Mouse (Mus musculus) midbrain, postnatal 0 days (tissue): ENCODE results near the gene Ergic2. TPM values are rescaled to one million over a fixed set of nuclear protein-coding genes. Genes with fewer than 3 reads are reported as not detected.
A peak's percentile ranks its signal among the peaks of the same experiment; 100 is the strongest.

Source experiments
- ATAC-seq: fragments of 200-750 bp; cut with Nextera tagmentation; 2 replicates; pipeline ENCODE4 v1.8.0; 2017; ENCODE audit warnings: moderate number of reproducible peaks, mild to moderate bottlenecking, moderate TSS enrichment, moderate library complexity; ENCODE audit not compliant: low FRiP score
- DNase-seq: peaks from one replicate; pipeline ENCODE4 v3.0.0-alpha.2; 2015; ENCODE audit warnings: low spot score
- H3K27ac ChIP-seq: fragments of 300-500 bp; sonication (generic); 2 replicates; pipeline ENCODE4 v1.5.1; 2014; ENCODE audit warnings: low read depth, mild to moderate bottlenecking, low read length, mixed read lengths
- H3K27me3 ChIP-seq: fragments of 300-500 bp; sonication (generic); 2 replicates; pipeline ENCODE4 v1.6.1; 2014; ENCODE audit warnings: low read length, control low read depth, mixed read lengths; ENCODE audit not compliant: insufficient read depth
- H3K36me3 ChIP-seq: fragments of 300-500 bp; sonication (generic); 2 replicates; pipeline ENCODE4 v1.6.1; 2014; ENCODE audit warnings: low read length, control low read depth, mixed read lengths; ENCODE audit not compliant: insufficient read depth
- H3K4me1 ChIP-seq: fragments of 300-500 bp; sonication (generic); 2 replicates; pipeline ENCODE4 v1.6.1; 2014; ENCODE audit warnings: mild to moderate bottlenecking, control low read depth, antibody characterized with exemption, low read length, mixed read lengths; ENCODE audit not compliant: insufficient read depth
- H3K4me2 ChIP-seq: fragments of 300-500 bp; sonication (generic); 2 replicates; pipeline ENCODE4 v1.6.1; 2014; ENCODE audit warnings: low read depth, mild to moderate bottlenecking, low read length, mixed read lengths; ENCODE audit not compliant: poor library complexity, severe bottlenecking
- H3K4me3 ChIP-seq: fragments of 300-500 bp; sonication (generic); 2 replicates; pipeline ENCODE4 v1.5.1; 2014; ENCODE audit warnings: low read depth, mild to moderate bottlenecking, low read length, moderate library complexity
- H3K9ac ChIP-seq: fragments of 300-500 bp; sonication (generic); replicated peaks from 2 replicates; pipeline ENCODE4 v1.6.1; 2014; ENCODE audit warnings: mild to moderate bottlenecking, low read length, moderate library complexity, mixed read lengths; ENCODE audit not compliant: poor library complexity, severe bottlenecking
- H3K9me3 ChIP-seq: fragments of 300-500 bp; sonication (generic); 2 replicates; pipeline ENCODE4 v1.6.1; 2016; ENCODE audit warnings: low read length, control low read depth
- CTCF ChIP-seq: IDR thresholded peaks from 2 replicates; pipeline ENCODE4 v1.5.1; 2016; ENCODE audit warnings: antibody characterized with exemption, mild to moderate bottlenecking
- WGBS: fragments of 180-500 bp; shearing (Covaris S2); extraction: QIAGEN DNeasy Blood & Tissue Kit; methylation state at CpG from one replicate; pipeline ENCODE4 v1.1.7; 2014; 5-methylcytosine and 5-hydroxymethylcytosine counted together
- polyA plus RNA-seq: library from polyadenylated mRNA; unstranded; fragments of >200 nt; fragmentation: Nextera tagmentation; extraction: Ambion mirVana; gene quantifications from 2 replicates; pipeline ENCODE4 v1.2.1, GENCODE M21; 2015
- total RNA-seq: library from RNA; depleted of rRNA; stranded (reverse); fragments of >200 nt; gene quantifications from 2 replicates; pipeline ENCODE4 v1.2.3, GENCODE M21; 2014; rRNA removed

The Ergic2 gene
- total and polyA plus RNA-seq, 2 experiments from 2014 or later: 67.4 to 176 TPM

GRCm38 (mm10) chr6:148142421-148142820 lies 69.8 kb downstream of the Ergic2 start:
- no peaks in the 10 kb centered on the region for H3K36me3 ChIP-seq
- no peaks in the 10 kb centered on the region for H3K27me3 ChIP-seq
- H3K9me3 ChIP-seq: no peaks in the 10 kb centered on the region
- DNase-seq (no peak), ATAC-seq (no peak)
- 96% methylated on average over 1 of the region's 1 CpGs for WGBS
- H3K9ac ChIP-seq: no peak overlapping the region
- H3K4me3 ChIP-seq: no peak overlapping the region
- H3K4me1 ChIP-seq: no peaks in the 10 kb centered on the region
- TF ChIP-seq CTCF: no peak
- no peak overlapping the region for H3K27ac ChIP-seq
- H3K4me2 ChIP-seq: no peak overlapping the region

GRCm38 (mm10) chr6:148141874-148142273 lies 70.3 kb downstream of the Ergic2 start:
- Histone ChIP-seq H3K9ac (no peak overlapping the region), H3K4me3 (no peak overlapping the region), H3K4me1 (no peaks in the 10 kb centered on the region), H3K27ac (no peak overlapping the region), H3K27me3 (no peaks in the 10 kb centered on the region), H3K36me3 (no peaks in the 10 kb centered on the region), H3K9me3 (no peaks in the 10 kb centered on the region), H3K4me2 (no peak overlapping the region)
- no peak for ATAC-seq
- no peak for DNase-seq
- peak; percentile 24 for TF ChIP-seq CTCF
- WGBS: 86% methylated on average over 5 of the region's 5 CpGs

GRCm38 (mm10) chr6:148139288-148139995 lies 72.7 kb downstream of the Ergic2 start:
- no peak for TF ChIP-seq CTCF
- ATAC-seq: no peak

GRCm38 (mm10) chr6:148135769-148136382 lies 76.3 kb downstream of the Ergic2 start:
- WGBS: 29% methylated on average over 9 of the region's 9 CpGs

More at GRCm38 (mm10) chr6:148139288-148139995, 72.7 kb downstream of the Ergic2 start:
- H3K9ac ChIP-seq: no peak overlapping the region
- 91% methylated on average over 6 of the region's 6 CpGs for WGBS
- no peak overlapping the region for H3K4me2 ChIP-seq
- H3K4me1 ChIP-seq: no peaks in the 10 kb centered on the region
- H3K4me3 ChIP-seq: no peak overlapping the region
- no peaks in the 10 kb centered on the region for H3K36me3 ChIP-seq
- H3K27ac ChIP-seq: no peak overlapping the region
- no peaks in the 10 kb centered on the region for H3K27me3 ChIP-seq
- no peaks in the 10 kb centered on the region for H3K9me3 ChIP-seq
- DNase-seq: no peak

GRCm38 (mm10) chr6:148133536-148133935 lies 78.6 kb downstream of the Ergic2 start:
- ATAC-seq (no peak), DNase-seq (no peak)
- no peak overlapping the region for H3K4me2 ChIP-seq

More at GRCm38 (mm10) chr6:148135769-148136382, 76.3 kb downstream of the Ergic2 start:
- H3K9ac ChIP-seq: no peak overlapping the region
- H3K9me3 ChIP-seq: no peaks in the 10 kb centered on the region
- no peak overlapping the region for H3K27ac ChIP-seq
- ATAC-seq (peak; percentile 85), DNase-seq (peak; percentile 87)
- H3K4me3 ChIP-seq: no peak overlapping the region
- no peaks in the 10 kb centered on the region for H3K27me3 ChIP-seq
- no peak overlapping the region for H3K4me2 ChIP-seq
- H3K4me1 ChIP-seq: no peaks in the 10 kb centered on the region
- TF ChIP-seq CTCF: peak; percentile 95
- no peaks in the 10 kb centered on the region for H3K36me3 ChIP-seq

GRCm38 (mm10) chr6:148132314-148132713 lies 79.9 kb downstream of the Ergic2 start:
- H3K4me3 ChIP-seq: no peak overlapping the region
- WGBS: 21% methylated on average over 10 of the region's 10 CpGs
- H3K4me2 ChIP-seq: no peak overlapping the region
- H3K9ac ChIP-seq: 0 out of 2 replicates have a peak overlapping the region, but pooled peaks have one; percentile 2
- DNase-seq (peak; percentile 8), ATAC-seq (no peak)
- H3K9me3 ChIP-seq: no peaks in the 10 kb centered on the region
- no peaks in the 10 kb centered on the region for H3K4me1 ChIP-seq
- H3K27ac ChIP-seq: no peak overlapping the region
- no peak for TF ChIP-seq CTCF
- H3K27me3 ChIP-seq: no peaks in the 10 kb centered on the region
- H3K36me3 ChIP-seq: no peaks in the 10 kb centered on the region

More at GRCm38 (mm10) chr6:148133536-148133935, 78.6 kb downstream of the Ergic2 start:
- Histone ChIP-seq H3K27me3 (no peaks in the 10 kb centered on the region), H3K27ac (no peak overlapping the region), H3K9me3 (no peaks in the 10 kb centered on the region), H3K4me3 (no peak overlapping the region), H3K4me1 (no peaks in the 10 kb centered on the region), H3K36me3 (no peaks in the 10 kb centered on the region), H3K9ac (no peak overlapping the region)
- no peak for TF ChIP-seq CTCF

Other genes starting within 250 kb of the Ergic2 start
- 39.8 and 40.2 TPM in 2 replicates for gene Far2, start 165.1 kb downstream of the Ergic2 start, total RNA-seq
- gene Far2, start 165.1 kb downstream of the Ergic2 start, polyA plus RNA-seq: 34.9 and 35.2 TPM in 2 replicates
- 29.4 and 30.9 TPM in 2 replicates for gene Tmtc1, start 232.0 kb upstream of the Ergic2 start, total RNA-seq
- gene Tmtc1, start 232.0 kb upstream of the Ergic2 start, polyA plus RNA-seq: 1.6 and 2.0 TPM in 2 replicates